Mouse (Mus musculus): Measurements from ENCODE around the gene Gm17545.

The Gm17545 gene

DNA sequence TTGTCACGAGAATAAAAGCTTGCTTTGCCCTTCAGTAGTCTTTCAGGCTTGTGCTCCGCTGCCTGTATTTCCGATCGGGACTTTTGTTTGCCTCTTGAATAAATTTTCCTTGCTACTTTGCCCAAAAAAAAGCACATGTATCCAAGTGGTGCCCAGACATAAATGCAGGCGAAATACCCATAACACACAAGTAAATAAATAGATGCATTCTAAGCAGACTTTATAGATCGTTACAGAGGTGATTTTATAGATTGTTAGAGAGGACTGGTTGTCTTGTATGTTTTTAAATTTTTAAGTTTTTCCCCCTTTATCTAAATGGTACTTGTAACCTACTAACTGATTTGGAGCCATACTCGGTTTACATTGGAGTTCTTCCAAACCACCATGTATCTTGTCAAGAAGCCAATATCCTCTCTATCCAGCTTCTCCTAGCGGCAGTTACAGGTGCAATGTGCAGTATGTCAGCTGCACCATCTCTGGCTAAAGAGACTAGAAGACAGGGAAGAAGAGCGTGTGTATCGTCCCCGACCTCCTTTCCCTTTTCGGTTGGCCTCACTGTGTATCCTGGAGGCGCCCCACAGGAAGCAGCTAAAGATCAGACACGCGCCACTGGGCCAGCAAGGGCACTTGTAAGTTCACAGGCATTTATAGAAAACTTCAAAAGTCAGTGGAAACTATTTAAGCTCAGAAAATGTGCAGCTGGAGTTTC is 24.4 kb upstream of the Gm17545 start:
- ChIA-PET POLR2A (interaction anchor here in 3 of 4 experiments (0.7 to 1.5 kb wide), 11 partner anchors 9 to 241 kb away, joined by 3 to 6 read pairs (median 3); partner anchors contain the start of genes 9530077C05Rik (in 2 of the 3) and Zfp599 (in 1 of the 3)), CTCF (interaction anchor here in 3 of 4 experiments (0.6 to 1.6 kb wide), 5 partner anchors 15 to 595 kb away, joined by 3 to 7 read pairs (median 3); partner anchors contain the start of gene 9530077C05Rik (in 1 of the 3))

DNA sequence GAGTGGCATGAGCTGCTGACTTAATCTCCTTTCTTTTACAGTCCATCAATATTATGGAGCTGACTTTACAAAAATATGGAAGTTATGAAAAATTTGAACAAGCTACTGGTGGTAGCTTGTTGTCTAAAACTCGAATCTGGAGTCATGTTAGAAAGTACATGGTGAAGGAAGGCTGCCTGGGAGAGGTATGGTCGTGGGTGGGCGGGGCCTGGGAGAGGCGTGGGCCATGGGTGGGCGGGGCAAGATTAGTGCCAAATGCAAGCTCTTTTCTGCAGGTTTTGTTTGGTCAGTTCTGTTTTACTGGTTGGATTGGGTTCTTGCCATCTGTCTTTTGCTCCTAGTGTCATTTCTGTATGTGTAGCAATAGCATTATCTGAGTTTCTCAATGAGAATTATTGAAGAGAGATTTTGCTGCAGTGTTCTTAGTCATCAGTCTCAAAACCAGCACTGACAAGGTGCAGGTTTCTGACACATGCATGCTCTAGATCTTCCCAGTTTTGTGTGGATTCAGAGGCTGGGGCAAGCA is 23.7 kb upstream of the Gm17545 start:
- POLR2A ChIA-PET: interaction anchor here in 3 of 4 experiments (0.7 to 1.5 kb wide), 11 partner anchors 10 to 242 kb away, joined by 3 to 6 read pairs (median 3); partner anchors contain the start of genes 9530077C05Rik (in 2 of the 3) and Zfp599 (in 1 of the 3)
- CTCF ChIA-PET: interaction anchor here in 2 of 4 experiments (0.6 to 1.6 kb wide), 4 partner anchors 19 to 596 kb away, joined by 3 to 7 read pairs (median 3); partner anchors contain the start of gene 9530077C05Rik (in 1 of the 2)

DNA sequence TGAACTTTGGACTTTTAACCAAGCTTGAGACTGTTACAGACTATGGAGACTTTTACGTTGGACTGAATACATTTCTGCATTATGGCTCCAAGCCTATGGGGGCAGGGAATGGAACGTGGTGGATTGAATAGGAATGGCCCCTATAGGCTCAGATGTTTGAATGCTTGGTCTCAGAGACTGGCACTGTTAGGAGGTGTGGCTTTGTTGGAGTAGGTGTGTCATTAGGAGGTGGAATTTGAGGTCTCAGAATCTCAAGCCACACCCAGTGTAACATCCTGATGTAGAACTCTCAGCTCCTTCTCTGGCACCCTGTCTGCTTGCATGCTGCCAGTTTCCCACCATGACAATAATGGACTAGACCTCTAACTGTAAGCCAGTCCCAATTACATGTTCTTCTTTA is 20.9 kb upstream of the Gm17545 start:
- CTCF ChIA-PET: interaction anchor here in 1 of 4 experiments (1.3 kb wide), 1 partner anchor 22 kb away, joined by 5 read pairs; the partner anchor contains the start of gene 9530077C05Rik
- POLR2A ChIA-PET: interaction anchor here in 2 of 4 experiments (0.6 to 1.4 kb wide), 3 partner anchors 21 to 1780 kb away, joined by 3 to 7 read pairs (median 4); partner anchors contain the start of gene 9530077C05Rik (in 2 of the 2)

DNA sequence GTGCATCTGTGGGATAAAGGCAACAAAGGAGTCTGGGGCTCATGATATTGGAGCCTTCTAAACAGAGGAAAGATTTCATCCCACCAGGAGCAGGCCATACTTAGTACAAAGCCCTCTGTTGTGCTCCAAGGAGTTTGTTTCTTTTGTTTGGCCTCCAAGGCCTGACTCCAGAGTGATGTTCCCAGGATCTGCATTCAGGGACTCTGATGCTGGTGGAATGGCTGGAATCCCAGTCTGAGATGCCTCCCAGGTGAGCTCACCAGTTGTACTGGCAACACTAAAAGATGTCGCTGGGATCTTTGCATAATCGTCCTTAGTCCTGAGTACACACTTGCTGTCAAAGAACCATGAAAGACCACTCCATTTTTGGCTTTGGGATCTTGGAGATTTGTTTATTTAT is 20.0 kb upstream of the Gm17545 start:
- ChIA-PET CTCF (interaction anchor here in 1 of 4 experiments (1.3 kb wide), 1 partner anchor 23 kb away, joined by 5 read pairs; the partner anchor contains the start of gene 9530077C05Rik), POLR2A (no interaction called here)

DNA sequence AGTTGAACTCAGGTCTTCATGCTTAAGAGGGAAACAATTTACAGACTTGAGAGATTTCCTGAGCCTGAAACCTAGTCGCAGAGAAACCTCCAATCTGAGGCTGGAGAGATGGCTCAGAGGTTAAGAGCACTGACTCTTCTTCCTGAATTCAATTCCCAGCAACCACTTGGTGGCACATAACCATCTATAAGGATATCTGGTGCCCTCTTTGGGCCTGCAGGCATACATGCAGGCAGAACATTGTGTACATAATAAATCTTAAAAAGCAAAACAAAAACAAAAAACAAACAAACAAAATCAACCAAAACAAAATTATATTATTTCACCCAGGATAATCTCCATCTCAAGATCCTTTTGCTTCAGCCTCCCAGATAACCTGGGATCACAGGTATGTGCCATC is 15.3 kb upstream of the Gm17545 start:
- ChIA-PET CTCF (no interaction called here), POLR2A (interaction anchor here in 1 of 4 experiments (0.9 kb wide), 1 partner anchor 50 kb away, joined by 4 read pairs; the partner anchor contains the start of gene Anln)

DNA sequence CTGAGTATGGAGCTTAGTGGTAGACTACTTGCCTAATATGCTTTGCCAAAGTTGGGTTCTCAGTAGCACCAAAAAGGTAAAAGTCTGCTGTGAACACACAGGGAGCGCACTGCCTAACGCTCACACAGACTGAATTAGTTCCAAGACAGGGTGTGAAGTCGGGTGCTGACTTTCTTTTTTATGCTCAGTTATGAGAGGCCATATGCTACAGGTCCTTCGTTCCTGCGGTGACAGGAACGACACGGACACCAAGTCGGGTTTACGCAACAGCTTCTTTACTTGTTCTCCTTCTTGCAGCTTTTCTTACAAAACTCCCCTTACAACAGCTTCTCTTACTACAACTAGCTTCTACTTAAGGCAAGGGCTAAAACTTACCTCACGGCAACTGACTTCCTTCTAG is 10.9 kb upstream of the Gm17545 start:
- ChIA-PET CTCF (interaction anchor here in 1 of 4 experiments (1.1 kb wide), 1 partner anchor 32 kb away, joined by 3 read pairs; the partner anchor contains the start of gene 9530077C05Rik), POLR2A (interaction anchor here in 3 of 4 experiments (0.6 to 2.0 kb wide), 16 partner anchors 10 to 251 kb away, joined by 3 to 8 read pairs (median 4); partner anchors contain the start of genes 9530077C05Rik (in 3 of the 3), Anln (in 1 of the 3) and Bbs9 (in 1 of the 3))

DNA sequence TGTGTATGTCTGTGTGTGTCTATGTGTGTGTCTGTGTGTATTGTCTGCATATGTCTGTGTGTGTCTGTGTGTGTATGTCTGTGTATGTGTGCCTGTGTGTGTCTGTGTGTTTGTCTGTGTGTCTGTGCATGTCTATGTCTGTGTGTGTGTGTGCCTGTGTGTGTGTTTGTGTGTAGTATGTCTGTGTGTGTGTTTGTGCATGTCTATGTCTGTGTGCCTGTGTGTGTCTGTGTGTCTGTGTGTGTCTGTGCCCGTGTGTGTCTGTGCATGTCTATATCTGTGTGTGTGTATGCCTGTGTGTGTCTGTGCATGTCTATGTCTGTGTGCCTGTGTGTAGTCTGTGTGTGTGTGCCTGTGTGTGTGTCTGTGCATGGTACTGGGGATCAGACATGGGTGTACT is 9.0 kb upstream of the Gm17545 start:
- ChIA-PET CTCF (no interaction called here), POLR2A (no interaction called here)

DNA sequence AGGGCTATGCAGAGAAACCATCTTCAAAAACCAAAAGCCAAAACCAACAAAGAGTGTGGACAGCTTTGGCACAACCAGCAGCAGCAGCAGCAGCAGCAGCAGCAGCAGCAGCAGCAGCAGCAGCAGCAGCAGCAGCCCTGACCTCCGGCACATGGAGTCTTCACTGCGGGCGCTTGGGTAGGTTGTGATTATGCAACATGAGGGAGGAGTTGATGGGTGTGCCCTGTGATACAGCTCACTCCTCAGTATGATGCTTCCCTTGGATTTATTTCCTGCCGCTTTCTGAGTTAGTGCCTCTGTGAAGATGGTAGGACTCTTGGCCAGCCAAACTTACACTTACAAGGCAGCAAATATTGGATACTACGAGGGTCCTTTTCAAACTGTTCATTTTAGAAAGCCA is 6.9 kb upstream of the Gm17545 start:
- POLR2A ChIA-PET: interaction anchor here in 2 of 4 experiments (0.7 to 1.0 kb wide), 2 partner anchors 28 to 361 kb away, joined by 3 to 5 read pairs; partner anchors contain the start of gene Bbs9 (in 1 of the 2)
- CTCF ChIA-PET: interaction anchor here in 1 of 4 experiments (0.5 kb wide), 1 partner anchor 39 kb away, joined by 5 read pairs; no protein-coding TSS in a partner anchor

DNA sequence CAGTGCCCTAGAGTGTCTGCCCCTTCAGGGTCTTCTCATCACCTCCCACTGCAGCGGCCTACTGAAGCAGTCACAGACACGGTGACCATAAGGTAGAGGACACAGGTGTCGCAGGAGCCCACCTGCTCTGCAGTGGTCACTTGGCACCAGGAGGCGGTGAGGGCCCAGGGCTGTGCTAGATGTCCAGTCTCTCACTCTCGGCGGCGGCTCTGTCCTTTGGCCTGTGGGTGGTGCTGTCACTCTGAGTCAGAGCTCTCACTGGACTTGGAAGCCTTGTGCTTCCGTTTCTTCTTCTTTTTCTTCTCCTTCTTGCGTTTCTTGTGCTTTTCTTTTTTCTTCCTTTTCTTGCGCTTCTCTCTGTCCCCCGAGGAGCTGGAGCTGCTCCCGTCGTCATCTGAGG is 5.7 kb upstream of the Gm17545 start:
- ChIA-PET POLR2A (interaction anchor here in 2 of 4 experiments (0.7 to 1.1 kb wide), 2 partner anchors 37 to 89 kb away, joined by 3 to 4 read pairs; partner anchors contain the start of gene 9530077C05Rik (in 1 of the 2)), CTCF (interaction anchor here in 1 of 4 experiments (0.6 kb wide), 1 partner anchor 262 kb away, joined by 3 read pairs; no protein-coding TSS in a partner anchor)

DNA sequence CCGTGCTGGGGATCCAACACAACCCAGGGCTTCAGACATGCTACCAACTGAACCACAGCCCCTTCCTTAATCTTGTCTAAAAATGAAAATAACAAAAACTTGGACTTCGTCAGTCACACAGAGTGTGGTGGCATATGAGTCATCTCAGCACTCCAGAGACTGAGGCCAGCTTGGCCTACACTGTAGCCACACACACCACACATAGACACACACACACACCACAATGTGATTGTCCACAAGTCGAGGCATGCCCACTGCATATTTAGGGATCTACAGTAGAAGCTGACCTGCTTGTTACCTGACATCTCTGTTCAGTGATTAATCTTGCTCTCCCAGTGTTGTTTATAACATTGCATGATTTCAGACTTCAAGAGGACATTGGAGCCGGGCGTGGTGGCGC is 4.9 kb upstream of the Gm17545 start:
- CTCF ChIA-PET: no interaction called here
- POLR2A ChIA-PET: interaction anchor here in 2 of 4 experiments (1.1 to 1.2 kb wide), 2 partner anchors 11 to 38 kb away, joined by 3 to 6 read pairs; partner anchors contain the start of gene 9530077C05Rik (in 1 of the 2)

DNA sequence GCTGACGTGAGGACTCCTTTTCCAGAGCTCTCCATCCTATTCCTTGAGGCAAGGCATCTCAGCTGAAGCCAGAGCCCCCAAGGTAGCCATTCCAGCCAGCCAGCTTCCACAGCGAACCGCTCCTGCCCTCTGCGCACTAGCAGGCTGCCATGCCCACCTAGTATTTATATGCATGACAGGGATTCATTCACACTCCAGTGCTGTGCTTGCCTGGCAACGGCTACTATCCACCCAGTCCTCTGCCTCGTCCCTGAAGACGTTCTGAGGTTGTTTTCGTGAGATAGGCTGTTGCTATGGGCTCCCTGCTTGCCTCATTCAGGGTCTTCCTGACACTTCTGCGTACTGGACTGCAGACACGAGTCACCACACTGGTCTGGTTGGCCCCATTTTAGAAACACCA is 1.4 kb upstream of the Gm17545 start:
- CTCF ChIA-PET: no interaction called here
- POLR2A ChIA-PET: interaction anchor here in 2 of 4 experiments (1.0 to 1.7 kb wide), 4 partner anchors 10 to 73 kb away, joined by 3 to 9 read pairs (median 3); partner anchors contain the start of gene 9530077C05Rik (in 1 of the 2)

DNA sequence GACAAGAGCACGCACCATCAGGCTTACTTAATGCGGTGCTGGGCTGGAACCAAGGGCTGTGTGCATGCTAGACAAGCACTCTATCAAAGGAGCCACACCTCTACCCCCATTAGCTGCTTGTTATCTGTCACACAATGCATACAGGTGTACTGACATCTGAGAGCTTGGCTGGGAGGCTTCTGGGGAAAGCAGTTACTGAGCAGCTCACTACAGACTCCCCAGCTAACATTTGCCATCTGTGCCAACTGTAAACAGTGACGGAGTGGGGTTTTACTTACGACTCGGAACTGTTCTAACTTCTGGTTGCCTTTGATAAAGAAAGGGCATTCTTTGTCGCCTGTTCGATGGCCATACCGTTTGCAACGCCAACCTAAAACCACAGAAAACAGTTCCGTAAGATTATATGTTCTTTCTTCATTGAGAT is 577 bp upstream of the Gm17545 start:
- POLR2A ChIA-PET: interaction anchor here in 1 of 4 experiments (0.5 to 1.2 kb wide), 4 partner anchors 10 to 355 kb away, joined by 3 to 4 read pairs (median 4); no protein-coding TSS in a partner anchor

DNA sequence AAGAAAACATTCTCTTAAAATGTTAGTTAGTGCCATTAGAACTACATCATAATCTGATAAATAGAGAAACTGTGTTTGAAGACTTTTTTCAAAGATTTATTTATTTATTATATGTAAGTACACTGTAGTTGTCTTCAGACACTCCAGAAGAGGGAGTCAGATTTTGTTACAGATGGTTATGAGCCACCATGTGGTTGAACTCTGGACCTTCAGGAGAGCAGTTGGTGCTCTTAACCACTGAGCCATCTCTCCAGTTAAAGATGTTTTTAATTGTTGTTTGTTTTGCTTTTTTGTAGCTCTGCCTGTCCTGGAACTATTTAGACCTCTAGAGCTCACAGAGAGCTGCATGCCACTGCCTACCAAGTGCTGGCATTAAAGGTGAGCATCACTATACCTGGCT is 951 bp downstream of the Gm17545 start:
- CTCF ChIA-PET: interaction anchor here in 1 of 4 experiments (0.7 kb wide), 1 partner anchor 15 kb away, joined by 3 read pairs; no protein-coding TSS in a partner anchor

More for the DNA sequence above, 577 bp upstream of the Gm17545 start:
- CTCF ChIA-PET: interaction anchor here in 1 of 4 experiments (0.7 kb wide), 1 partner anchor 101 kb away, joined by 3 read pairs; no protein-coding TSS in a partner anchor

DNA sequence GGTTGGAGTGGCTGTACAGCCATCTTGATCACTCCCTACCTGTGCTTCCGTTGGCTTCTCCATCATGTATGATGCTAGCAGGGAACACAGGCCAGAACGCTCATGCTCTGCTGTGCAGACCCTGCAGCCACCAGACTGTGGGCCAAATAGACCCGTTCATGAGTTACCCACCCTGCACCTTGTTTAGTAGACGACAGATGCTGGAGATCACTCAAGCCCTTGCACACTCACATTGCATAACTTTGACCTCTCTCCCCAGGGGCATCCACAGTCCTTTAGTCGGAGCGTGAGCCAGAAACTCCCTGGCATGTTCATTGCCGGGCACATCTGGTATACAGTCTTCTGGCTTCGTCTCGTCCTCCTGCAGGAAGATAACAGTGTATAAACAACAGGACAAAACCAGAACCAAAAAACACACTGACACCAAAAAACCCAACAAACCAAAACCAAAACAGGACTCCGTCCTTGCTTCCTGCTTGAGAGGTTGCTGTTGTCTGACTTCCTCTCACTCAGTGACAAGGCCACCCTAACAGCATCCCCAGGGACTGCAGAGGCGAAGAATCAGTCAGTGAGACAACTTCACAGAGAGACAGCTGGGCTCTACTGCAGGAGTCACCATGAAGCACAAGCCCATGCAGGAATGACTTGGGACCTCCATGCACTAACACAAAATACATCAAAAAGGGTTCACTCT is 3.2 kb downstream of the Gm17545 start:
- ChIA-PET CTCF (no interaction called here), POLR2A (no interaction called here)

More for the DNA sequence above, 951 bp downstream of the Gm17545 start:
- POLR2A ChIA-PET: interaction anchor here in 2 of 4 experiments (1.0 to 1.3 kb wide), 3 partner anchors 13 to 25 kb away, joined by 3 to 4 read pairs (median 3); no protein-coding TSS in a partner anchor

DNA sequence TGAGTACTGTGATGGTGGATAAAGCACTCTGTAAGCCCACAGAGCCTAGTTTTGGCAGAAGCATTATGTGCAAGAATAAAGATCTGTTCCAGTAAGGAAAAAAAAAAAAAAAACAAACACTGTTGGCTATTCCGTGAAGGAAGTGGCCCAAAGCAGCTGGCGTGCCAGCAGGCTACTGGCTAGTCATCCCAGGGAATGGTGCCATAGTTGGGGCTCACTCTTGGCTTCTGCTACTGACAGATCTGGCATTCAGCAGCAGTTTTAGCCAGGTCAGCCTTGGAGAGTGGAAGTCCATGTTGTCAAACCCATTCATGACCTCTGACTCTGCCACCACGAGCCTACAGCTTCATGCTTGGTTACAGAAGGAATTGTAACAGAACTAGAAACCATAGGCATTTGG is 7.9 kb downstream of the Gm17545 start:
- ChIA-PET POLR2A (interaction anchor here in 1 of 4 experiments (0.7 kb wide), 1 partner anchor 50 kb away, joined by 3 read pairs; the partner anchor contains the start of gene 9530077C05Rik), CTCF (no interaction called here)

DNA sequence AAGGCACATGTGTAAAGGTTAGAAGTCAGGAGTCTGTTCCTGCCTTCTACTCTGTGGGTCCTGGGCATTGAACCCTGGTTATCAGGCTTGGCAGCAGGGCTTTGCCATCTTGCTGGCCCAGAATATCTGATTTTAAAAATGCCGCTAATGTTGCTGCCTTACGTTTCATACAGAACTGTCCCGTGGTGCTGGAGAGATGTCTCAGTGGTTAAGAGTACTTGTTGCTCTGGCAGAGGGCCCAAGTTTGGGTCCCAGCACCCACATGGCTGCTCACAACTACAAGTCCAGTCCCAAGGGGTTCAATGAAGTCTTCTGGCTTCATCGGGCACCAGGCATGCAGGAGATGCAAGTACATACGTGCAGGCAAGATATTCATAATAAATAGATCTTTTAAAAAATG is 12.1 kb downstream of the Gm17545 start:
- POLR2A ChIA-PET: interaction anchor here in 2 of 4 experiments (0.9 kb wide), 2 partner anchors 9 to 76 kb away, joined by 4 to 5 read pairs; partner anchors contain the start of gene Bbs9 (in 1 of the 2)
- CTCF ChIA-PET: no interaction called here

DNA sequence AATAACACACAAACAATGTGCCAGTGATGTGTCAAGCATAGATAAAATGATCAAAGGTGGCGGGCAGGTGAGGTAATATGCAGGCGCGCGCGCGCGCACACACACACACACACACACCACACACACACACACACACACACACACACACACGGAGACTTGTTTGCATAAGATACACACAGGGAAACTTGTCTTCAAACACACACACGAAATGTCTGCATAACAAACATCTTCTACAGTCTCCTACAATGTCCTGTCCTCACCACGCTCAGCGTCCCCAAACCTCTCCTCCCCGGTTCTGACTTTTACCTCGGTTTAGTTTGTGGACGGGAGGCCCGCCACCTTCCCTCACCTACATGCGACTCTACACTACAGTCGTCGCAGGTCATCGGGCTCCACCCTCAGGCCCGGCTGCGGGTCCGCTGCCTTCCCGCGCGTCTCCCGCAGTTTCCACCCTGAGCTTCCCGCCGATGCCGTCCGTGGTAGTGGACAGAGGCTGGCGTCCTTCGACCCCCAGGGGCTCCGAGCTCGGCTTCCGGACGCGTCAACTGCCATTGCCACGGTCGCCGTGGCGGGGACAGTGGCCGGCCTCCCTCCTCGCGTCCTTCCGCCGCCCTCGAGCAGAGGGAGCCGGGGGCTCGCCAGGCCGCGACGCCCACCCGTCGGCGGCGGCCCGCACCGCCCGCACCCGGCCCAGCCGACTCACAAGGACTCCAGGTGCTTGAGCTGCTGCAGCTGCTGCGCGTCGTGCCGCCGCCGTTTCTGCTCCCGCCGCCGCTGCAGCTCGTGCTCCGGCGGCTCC is 13.5 kb downstream of the Gm17545 start:
- CTCF ChIA-PET: interaction anchor here in 2 of 4 experiments (0.6 to 1.0 kb wide), 3 partner anchors 18 to 841 kb away, joined by 3 to 6 read pairs (median 6); no protein-coding TSS in a partner anchor

More for the DNA sequence above, 13.5 kb downstream of the Gm17545 start:
- POLR2A ChIA-PET: interaction anchor here in 3 of 4 experiments (0.6 to 1.9 kb wide), 26 partner anchors 8 to 753 kb away, joined by 3 to 13 read pairs (median 4); partner anchors contain the start of genes 9530077C05Rik (in 2 of the 3), Anln (in 1 of the 3), Ecsit (in 1 of the 3) and Ldlr (in 1 of the 3)

Measured in embryonic stem cell, embryonic (primary cell).